Mouse (Mus musculus): Measurements from ENCODE around the gene Mlip.

Gene Mlip

GRCm38 (mm10) chr9:77344318-77344717 is 8.5 kb downstream of the Mlip start:
- no peak for DNase-seq

- no peak for DNase-seq
Measured at GRCm38 (mm10) chr9:77340159-77340862, 12.5 kb downstream of the Mlip start.

DNA sequence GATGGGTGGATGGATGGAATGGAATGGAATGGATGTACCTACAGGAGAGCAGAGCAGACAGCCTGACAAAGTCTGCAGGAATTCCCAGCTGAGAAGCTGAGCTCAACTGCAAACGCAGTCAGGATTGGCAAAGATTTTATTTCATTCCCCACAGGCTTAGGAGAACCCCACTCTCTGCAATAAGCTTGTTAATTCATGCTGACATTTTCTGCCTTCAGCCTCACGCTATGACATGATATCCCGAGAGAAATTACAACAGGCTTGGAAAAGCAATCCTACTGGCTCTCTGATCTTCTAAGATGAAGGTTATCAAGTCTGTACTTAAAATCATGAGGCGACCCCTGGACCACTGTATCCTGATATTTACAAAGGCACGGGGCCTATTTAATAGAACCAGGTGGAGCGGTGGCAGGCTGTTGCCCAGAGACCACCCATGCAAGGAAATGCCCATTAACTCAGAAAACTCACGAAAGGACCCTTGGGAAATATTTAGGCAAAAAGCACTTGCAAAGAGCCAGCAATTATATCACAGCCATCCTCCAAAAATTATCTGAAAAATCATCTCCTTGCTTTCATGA is 13.1 kb downstream of the Mlip start:
- no peak for DNase-seq

DNA sequence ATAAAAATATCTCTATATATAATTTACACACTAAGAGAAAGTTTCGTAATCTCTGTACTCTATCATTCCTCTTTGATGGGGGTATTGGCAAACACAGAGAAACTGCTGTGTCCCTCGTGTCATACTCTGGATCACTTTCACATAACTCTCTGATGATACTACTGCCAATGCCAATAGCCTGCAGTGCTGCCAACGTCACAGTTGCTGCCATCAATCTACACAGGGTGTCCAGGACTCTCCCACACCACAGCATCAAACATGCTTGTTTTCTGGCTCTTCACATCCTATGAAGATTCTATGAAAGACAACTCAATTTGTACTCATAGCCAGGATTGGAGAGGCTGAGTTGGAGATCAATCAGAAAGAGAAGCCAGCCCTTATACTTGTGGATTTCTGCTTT is 17.4 kb downstream of the Mlip start:
- DNase-seq: no peak

GRCm38 (mm10) chr9:77318346-77318745 is 34.4 kb downstream of the Mlip start:
- DNase-seq: no peak

DNA sequence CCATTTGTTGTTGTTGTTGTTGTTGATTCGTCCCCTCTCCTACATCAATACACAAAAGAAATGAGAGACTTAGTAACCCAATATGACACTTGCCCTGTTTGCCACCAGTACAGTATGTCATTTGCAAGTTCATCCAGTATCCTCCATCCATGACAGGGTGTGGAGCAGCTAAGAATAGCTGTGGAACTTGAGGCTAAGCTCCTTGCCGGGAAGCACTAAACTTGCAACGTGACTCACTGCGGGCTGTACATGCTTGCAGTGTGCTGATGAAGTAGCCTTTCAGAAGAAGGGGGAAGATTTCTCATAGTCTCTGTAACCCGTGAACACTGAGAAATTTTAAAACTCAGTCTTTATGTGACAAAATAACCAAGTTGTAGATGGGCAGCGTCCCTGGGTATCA is 42.2 kb downstream of the Mlip start:
- DNase-seq: no peak

- DNase-seq: no peak
Measured at GRCm38 (mm10) chr9:77305417-77305816, 47.4 kb downstream of the Mlip start.

DNA sequence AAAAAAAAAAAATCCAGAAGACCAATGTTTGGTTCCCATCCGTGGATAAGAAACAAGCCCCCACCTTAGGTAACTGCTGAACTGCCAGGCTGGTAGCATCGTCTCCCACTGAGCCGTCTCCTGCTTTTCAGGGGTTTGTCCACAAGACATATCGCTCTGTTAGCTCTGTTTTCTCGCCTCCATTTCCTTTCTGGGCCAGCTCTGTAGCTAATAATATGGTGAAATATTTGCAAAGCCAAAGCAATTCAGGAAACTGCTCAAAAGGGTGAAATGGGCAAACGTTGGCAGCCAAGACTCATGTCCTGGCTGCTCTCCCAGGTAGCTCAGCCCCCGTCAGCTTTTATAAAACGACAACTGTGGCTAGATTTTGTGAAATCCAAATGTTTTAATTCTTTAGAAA is 50.4 kb downstream of the Mlip start:
- DNase-seq: no peak

- no peak for DNase-seq
Measured at GRCm38 (mm10) chr9:77287958-77288357, 64.8 kb downstream of the Mlip start.

- no peak for DNase-seq
Measured at GRCm38 (mm10) chr9:77279371-77279770, 73.4 kb downstream of the Mlip start.

- no peak for DNase-seq
Measured at GRCm38 (mm10) chr9:77278055-77278454, 74.7 kb downstream of the Mlip start.

DNA sequence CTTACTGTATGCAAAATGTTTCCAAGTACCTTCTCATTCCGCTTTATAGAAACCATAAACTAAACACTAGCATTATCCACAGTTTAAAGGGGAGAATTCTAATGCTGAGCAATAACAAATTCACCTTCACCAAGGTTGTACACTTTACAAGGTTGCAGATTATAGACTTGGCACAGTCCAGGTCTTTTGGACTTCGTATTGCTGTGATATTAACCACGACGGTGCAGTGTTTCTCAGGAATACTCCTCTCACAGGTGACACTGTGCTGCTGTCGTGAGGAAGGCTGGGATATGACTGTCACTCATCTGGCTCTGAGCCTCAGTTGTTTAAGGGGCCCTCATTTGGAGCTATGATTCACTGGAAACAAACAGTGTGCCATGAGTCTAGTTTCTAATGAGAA is 75.5 kb downstream of the Mlip start:
- DNase-seq: no peak

- DNase-seq: no peak
Measured at GRCm38 (mm10) chr9:77276451-77277154, 76.2 kb downstream of the Mlip start.

GRCm38 (mm10) chr9:77272727-77273126 is 80.0 kb downstream of the Mlip start:
- no peak for DNase-seq

DNA sequence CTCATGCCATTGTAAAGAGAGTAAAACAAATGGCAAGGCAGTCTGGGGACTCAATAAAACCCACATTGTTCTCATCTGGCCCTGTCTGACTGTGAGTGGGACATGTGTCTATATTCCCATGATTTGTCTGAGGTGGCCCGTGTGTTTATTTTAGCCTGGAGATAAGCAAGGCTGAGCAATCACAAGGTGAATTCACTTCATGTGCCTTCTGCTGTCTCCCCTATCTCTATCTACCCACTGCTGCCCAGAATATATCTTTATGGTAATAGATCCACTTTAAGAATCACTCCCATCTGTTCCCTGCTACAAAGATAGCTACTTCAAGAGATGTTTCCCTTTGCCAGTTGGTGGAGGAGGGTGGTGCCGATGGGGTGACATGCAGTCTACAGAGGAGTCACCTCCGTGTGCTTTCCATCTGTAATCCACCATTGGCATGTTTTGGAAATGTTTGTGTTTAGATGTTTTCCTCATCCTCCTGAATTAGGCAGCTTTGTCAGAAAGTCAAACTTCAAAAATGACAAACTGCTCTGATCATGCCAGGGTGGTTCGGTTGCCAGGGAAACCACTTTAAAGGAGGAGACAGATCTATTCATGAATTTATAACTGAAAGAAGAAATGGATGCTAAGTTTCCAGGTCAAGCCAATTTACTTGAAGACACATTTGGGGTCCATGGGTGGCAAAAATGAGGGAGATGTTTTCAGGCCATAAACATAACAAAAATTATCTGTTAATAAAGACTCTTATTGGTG is 87.3 kb downstream of the Mlip start:
- no peak for DNase-seq

DNA sequence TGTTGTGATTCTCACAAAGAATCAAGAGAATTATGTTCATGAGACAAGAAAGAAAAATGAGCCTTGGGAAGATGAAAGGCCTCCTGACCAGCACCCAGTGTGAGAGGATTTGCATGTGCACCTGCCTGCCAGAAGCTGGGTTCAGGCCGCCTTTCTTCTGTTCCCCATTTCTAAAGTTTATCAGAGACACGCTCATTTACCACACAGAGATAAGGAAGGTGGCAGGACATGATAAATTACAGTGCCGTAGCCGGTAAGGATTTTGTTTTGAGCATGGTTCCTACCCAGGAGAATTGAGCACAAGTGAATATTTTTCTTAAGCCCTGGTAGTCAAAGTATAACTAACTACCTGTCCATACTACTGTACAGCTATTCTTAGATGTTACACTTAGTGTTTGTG is 93.7 kb downstream of the Mlip start:
- no peak for DNase-seq

DNA sequence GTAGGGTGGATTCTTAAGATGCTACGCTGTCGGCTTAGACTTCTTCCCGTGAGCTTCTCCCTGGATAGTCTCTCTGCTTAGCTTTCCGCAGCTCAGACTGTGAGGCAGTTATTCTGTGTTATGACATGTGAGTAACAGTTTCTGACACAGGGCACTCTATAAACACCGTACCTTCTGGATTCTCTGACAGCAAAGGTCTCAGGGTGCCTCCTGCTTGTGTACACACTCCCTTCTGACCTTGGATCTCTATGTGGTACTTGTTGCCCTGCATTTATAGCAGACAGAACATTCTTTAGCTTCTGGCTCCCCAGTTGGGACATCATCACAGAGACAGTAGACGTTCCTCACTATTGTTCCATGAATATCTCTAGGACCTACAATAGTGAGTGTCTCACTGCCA is 94.5 kb downstream of the Mlip start:
- no peak for DNase-seq

GRCm38 (mm10) chr9:77254514-77254913 is 98.3 kb downstream of the Mlip start:
- no peak for DNase-seq

GRCm38 (mm10) chr9:77252761-77253160 is 100.0 kb downstream of the Mlip start:
- DNase-seq: no peak

- DNase-seq: no peak
Measured at GRCm38 (mm10) chr9:77252134-77252533, 100.6 kb downstream of the Mlip start.

- DNase-seq: no peak
Measured at GRCm38 (mm10) chr9:77251511-77252112, 101.2 kb downstream of the Mlip start.

- DNase-seq: no peak
Measured at GRCm38 (mm10) chr9:77198250-77198649, 154.5 kb downstream of the Mlip start.

DNA sequence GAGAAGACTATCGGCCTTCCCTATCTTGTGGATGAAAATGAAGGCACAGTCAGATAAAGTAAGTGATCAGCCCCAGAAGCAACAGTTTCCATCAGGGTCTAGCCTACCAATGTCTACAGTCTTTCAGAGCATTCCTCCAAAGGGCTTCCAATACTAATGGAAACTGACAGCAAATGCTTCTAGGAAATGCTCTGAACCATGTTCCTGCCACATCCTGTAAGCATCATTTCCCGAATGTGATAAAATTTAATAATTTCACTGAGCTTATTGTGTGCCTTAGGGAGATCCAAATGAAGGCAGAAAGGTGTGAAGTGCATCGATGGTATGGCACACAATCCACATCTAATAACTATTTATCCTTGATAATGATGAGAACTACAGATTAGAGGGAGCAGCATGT is 173.3 kb downstream of the Mlip start:
- DNase-seq: no peak

All from kidney, postnatal 4 days (tissue).